Mouse (Mus musculus) adrenal gland, adult 8-10 months (tissue): ENCODE results near the gene Fam81b. TPM values are rescaled to one million over a fixed set of nuclear protein-coding genes. Genes with fewer than 3 reads are reported as not detected.
"Not testable (repeated sequence)": the region's sequence is repeated elsewhere in the genome, so short reads cannot be mapped to it uniquely, and the experiment has no call there.

Experiments used
- DNase-seq: peaks from one replicate; pipeline ENCODE4 v3.0.0; 2022
- total RNA-seq, 4 experiments: library from RNA; stranded (reverse); gene quantifications; 2 replicates each; pipeline ENCODE4 v1.2.4; 2022

Gene Fam81b
- total RNA-seq, result not detected

DNA sequence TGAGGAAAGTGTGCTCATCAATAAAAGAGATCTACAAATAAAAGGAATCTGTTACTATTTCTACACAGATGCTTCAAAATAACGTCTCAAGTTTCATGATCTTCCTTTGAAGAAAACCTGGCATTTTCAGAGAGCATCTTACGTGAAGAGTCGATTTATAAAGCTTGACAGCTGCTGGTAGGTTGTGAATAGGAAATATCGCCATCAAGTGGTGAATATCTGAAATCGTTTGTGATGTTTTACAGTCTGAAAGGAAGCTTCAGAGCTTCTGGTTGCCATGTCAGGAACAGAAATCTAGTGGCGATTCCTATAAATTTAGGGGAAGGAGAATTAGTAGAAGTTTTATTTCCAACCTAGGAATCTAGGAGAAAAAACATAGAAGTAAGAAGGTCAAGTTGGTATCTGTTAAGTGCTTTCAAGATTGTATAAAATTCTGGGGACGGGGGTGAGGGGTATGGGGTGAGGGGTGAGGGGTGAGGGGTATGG is at the start of gene Fam81b:
Gene Fam81b, minus strand, starts transcription at position 436 of the 486 bp plus-strand sequence.
- DNase-seq, result no peak

DNA sequence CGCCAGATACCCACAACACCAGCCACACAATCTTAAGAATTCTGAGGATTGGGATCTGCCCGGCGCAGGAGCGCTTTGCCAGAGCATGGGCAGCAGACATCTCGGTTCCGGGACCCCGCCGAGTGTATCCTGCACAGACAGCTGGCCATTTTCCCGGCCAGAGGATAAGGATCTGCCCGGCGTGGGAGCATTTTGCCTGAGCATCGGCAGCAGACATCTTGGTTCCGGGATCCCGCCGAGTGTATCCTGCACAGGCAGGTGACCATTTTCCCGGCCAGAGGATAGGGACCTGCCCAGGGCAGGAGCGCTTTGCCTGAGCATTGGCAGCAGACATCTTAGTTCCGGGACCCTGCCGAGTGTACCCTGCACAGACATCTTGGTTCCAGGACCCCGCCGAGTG is 41.1 kb upstream of the Fam81b start:
- DNase-seq, result not testable (repeated sequence)

GRCm38 (mm10) chr13:76318635-76319034 is 13.8 kb upstream of the Fam81b start:
- DNase-seq, result no peak

DNA sequence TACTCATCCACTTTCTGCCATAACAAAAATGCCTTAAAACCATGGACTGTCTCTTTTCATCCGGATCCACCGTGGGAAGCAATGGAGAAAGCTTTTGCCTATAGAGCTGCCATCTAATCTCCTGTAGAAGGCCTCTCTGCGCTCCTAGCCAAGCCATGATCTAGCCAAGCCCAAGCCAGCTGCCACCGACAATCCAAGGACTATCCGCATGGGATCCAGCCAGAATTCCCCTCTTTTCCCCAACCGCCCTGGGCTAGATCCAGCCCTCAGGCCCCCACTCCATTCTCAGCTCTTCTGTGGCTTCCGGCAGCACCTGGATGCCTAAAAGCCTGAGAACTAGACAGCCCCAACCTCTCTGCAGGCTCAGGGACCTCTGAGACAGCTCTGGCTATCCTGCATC is 6.7 kb upstream of the Fam81b start:
- no peak for DNase-seq

GRCm38 (mm10) chr13:76308811-76309210 is 3.9 kb upstream of the Fam81b start:
- DNase-seq, result no peak

GRCm38 (mm10) chr13:76305655-76306365 is 938 bp upstream of the Fam81b start:
- no peak for DNase-seq

- no peak for DNase-seq
These were observed 369 bp upstream of the Fam81b start for GRCm38 (mm10) chr13:76305241-76305640.

DNA sequence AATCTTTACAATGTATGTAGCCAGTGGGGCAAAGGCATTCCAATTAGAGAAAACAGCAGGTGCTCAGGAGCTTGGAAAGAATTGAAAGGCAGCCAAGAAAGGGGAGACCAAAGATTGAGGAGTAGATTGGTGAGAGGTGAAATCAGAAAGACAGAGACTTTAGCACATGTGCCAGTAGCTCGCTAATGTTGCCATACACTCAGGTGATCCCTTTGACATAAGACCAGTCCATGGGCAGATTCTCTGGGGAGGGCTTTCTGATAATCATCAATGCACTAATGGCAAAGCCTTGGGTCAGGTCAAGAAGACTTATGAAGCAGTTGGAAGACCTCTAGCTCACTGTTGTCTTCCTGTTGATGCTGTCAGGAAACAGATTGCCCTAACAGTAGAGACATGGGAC is 671 bp downstream of the Fam81b start:
- DNase-seq, result no peak

DNA sequence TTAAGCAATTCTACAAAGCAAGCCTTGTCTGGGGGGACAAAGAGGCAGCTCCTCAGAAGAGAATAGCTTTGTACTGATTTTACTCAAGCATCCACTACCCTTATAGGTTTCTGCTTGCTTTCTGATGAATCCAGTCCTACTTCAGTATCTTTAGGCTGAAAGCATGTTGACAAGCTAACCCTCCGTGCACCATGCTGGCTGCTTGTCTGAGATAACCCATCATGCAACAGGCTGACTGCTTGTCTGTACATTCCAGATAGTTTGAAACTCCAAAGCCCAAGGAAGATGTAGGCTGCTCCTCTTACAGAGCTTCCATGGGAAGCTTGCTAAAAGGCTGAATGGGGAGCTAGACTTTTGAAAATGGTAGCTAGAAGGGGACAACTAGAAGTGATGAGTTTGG is 1.7 kb downstream of the Fam81b start:
- no peak for DNase-seq

DNA sequence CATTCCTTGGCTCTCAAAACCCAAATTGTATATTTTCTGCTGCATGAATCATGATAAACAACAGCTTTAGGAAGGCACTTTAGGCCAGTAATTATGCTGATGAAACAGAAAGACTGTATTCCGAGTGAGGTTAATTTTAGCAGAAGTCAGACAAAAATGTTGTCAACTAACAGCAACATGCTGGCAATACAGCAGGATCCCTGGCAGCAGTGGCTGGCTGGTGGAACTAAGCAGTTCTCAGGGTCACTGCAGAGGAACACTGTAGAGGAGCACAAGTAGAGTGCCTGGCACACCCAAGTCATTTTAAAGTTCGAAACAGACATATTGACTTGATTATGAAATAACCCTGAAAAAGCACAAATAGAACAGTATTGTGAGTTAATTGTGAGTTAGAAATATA is 2.8 kb downstream of the Fam81b start:
- no peak for DNase-seq

GRCm38 (mm10) chr13:76292050-76292449 is 12.8 kb downstream of the Fam81b start:
- DNase-seq, result no peak

- no peak for DNase-seq
These were observed 20.3 kb downstream of the Fam81b start for GRCm38 (mm10) chr13:76284597-76284996.

DNA sequence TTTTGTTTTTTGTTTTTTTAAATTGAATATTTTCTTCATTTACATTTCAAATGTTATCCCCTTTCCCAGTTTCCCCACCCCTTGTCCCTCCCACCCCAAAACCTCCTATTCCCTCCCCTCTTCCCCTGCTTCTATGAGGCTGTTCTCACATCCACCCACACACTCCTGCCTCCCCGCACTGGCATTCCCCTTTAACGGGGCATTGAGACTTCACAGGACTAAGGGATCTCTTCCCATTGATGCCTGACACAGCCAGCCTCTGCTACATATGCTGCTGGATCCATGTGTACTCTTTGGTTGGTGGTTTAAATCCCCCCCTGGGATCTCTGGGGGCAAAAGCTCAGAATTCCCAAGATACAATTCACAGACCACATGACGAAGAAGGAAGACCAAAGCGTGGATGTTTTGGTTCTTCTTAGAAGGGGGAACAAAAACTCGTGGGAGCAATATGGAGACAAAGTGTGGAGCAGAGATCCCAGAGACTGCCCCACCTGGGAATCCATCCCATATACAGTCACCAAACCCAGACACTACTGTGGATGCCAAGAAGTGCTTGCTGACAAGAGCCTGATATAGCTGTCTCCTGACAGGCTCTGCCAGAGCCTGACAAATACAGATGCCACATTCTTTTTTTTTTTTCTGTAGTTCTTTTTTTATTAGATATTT is 40.4 kb downstream of the Fam81b start:
- DNase-seq, result no peak

DNA sequence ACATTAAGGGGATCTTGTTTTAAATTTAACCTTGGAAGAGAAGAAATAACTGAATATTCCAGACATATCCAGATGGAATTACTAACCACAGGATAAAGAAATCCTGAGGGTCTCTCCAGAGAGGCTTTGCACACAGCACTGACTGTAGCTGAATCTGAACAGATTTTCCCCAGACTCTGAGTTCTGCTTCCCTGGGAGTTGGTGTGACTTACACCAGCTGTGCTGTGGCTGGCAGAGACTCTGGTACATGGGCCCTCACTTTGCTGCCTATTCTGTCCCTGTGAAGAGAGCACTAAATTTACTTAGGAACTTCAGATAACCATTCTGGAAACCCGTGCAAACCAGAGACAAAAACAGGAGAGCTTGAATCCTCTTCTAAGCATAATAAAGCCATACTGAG is 46.1 kb downstream of the Fam81b start:
- no peak for DNase-seq

GRCm38 (mm10) chr13:76256350-76256749 is 48.5 kb downstream of the Fam81b start:
- DNase-seq, result no peak

DNA sequence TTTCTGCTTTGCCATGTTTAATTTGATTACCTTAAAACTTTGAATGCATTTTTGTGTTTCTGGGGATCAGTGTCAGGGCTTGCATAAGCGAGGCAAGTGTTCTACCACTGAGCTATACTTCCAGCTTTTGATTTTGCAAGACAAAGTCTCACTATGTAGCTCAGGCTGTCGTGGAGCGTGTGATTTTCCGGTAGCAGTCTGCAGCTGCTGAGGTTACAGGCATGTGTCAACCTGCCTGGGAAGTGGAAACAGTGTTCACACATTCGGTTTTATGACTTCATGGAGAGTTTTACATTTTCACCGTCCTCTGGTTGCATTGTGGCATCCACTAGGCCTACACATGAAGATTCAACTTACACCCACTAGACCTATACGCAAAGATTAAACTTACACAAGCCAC is 54.8 kb downstream of the Fam81b start:
- no peak for DNase-seq

DNA sequence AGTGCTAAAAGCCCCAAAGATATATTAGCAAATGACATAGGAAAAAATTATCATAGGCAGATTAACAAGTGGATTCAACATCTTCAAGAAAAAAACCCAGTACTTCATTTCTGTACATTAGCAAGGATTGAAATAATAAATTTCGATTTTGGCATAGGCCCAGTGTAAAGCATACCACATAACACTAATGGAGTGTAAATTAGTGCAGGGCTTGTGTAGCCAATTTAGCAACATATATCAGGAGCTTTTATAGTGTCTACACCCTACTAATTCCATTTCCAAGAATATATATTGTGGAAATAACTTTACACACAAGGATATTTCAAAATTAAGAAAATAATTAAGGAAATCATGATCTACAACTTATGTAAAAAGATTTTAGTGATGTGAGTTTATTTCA is 55.8 kb downstream of the Fam81b start:
- no peak for DNase-seq

GRCm38 (mm10) chr13:76215397-76215796 is 89.5 kb downstream of the Fam81b start:
- no peak for DNase-seq

- DNase-seq, result no peak
These were observed 89.9 kb downstream of the Fam81b start for GRCm38 (mm10) chr13:76214928-76215327.

- DNase-seq, result no peak
These were observed 104.9 kb downstream of the Fam81b start for GRCm38 (mm10) chr13:76199943-76200342.

- DNase-seq, result no peak
These were observed 107.5 kb downstream of the Fam81b start for GRCm38 (mm10) chr13:76197297-76197848.

- DNase-seq, result no peak
These were observed 109.3 kb downstream of the Fam81b start for GRCm38 (mm10) chr13:76195431-76196138.

DNA sequence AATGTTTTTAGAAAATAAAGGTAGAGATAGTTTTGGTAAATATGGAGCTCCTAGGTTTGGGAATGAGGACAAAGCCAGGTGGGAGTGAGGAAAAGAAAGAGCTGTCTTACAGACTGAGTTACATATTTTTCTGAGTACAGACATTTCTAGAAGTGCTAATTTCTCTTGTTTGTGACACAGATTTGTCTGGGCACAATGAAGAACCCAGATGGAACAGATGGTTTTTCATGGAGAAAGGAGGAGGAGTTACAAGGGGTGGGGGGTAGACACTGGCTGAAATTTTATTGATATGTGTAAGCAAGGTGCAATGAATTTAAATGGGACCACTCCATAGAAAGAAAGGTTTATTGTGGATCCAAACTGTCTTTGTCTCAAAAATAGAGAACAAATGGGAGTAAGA is 109.9 kb downstream of the Fam81b start:
- DNase-seq, result no peak
